Mouse (Mus musculus) forebrain, embryonic 11.5 days (tissue): ENCODE data around the gene Slc9a5. TPM values are rescaled to one million over a fixed set of nuclear protein-coding genes. Genes with fewer than 3 reads are reported as not detected.

Experiments
- ATAC-seq: fragments of 200-750 bp; cut with Nextera tagmentation; replicated peaks from 2 replicates; pipeline ENCODE4 v1.8.0; 2017; ENCODE audit warnings: moderate TSS enrichment; ENCODE audit not compliant: low FRiP score
- DNase-seq: peaks from one replicate; pipeline ENCODE4 v3.0.0-alpha.2; 2017; ENCODE audit warnings: low spot score
- H3K27ac ChIP-seq: fragments of 300-500 bp; sonication (generic); 2 replicates; pipeline ENCODE4 v1.5.1; 2014; ENCODE audit warnings: low read depth, low read length
- H3K27me3 ChIP-seq: fragments of 300-500 bp; sonication (generic); 2 replicates; pipeline ENCODE4 v1.6.1; 2014; ENCODE audit warnings: mild to moderate bottlenecking, low read length, mixed read lengths; ENCODE audit not compliant: control insufficient read depth, insufficient read depth
- H3K36me3 ChIP-seq: fragments of 300-500 bp; sonication (generic); 2 replicates; pipeline ENCODE4 v1.6.1; 2014; ENCODE audit warnings: mild to moderate bottlenecking, low read length, moderate library complexity, mixed read lengths; ENCODE audit not compliant: control insufficient read depth, insufficient read depth
- H3K4me1 ChIP-seq: fragments of 300-500 bp; sonication (generic); replicated peaks from 2 replicates; pipeline ENCODE4 v1.6.1; 2014; ENCODE audit warnings: low read length, mixed read lengths; ENCODE audit not compliant: control insufficient read depth, insufficient read depth
- H3K4me2 ChIP-seq: fragments of 300-500 bp; sonication (generic); 2 replicates; pipeline ENCODE4 v1.6.1; 2014; ENCODE audit warnings: low read depth, mild to moderate bottlenecking, low read length, moderate library complexity, mixed read lengths; ENCODE audit not compliant: severe bottlenecking
- H3K4me3 ChIP-seq: fragments of 300-500 bp; sonication (generic); 2 replicates; pipeline ENCODE4 v1.5.1; 2014; ENCODE audit warnings: low read depth, low read length
- H3K9ac ChIP-seq: fragments of 300-500 bp; sonication (generic); 2 replicates; pipeline ENCODE4 v1.6.1; 2014; ENCODE audit warnings: low read length
- H3K9me3 ChIP-seq: fragments of 300-500 bp; sonication (generic); 2 replicates; pipeline ENCODE4 v1.6.1; 2016; ENCODE audit warnings: low read length, mixed read lengths; ENCODE audit not compliant: control insufficient read depth
- WGBS: fragments of 180-500 bp; shearing (Covaris S2); extraction: QIAGEN DNeasy Blood & Tissue Kit; methylation state at CpG from one replicate; pipeline ENCODE4 v1.1.7; 2014; 5-methylcytosine and 5-hydroxymethylcytosine counted together
- polyA plus RNA-seq: library from polyadenylated mRNA; unstranded; fragments of >200 nt; fragmentation: Nextera tagmentation; extraction: Ambion mirVana; gene quantifications from 2 replicates; pipeline ENCODE4 v1.2.1, GENCODE M21; 2014

Gene Slc9a5
- polyA plus RNA-seq, 1 experiment from 2014 or later, result 7.7 TPM

DNA sequence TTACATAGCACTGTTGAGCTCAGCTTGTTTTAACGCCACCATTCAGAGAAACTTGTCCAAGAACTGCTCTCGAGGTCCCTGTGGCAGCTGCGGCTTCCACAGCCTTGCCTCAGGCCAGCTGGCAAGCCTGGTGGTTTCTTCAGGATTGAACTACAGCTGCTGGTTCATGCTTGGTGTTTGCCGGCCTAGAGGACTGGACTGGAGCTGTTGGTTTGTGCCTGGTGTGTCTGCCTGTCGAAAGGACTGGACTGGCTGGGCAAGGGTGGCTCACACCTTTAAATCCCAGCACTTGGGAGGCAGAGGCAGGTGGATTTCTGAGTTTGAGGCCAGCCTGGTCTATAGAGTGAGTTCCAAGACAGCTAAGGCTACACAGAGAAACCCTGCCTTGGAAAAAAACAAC is 51.4 kb downstream of the Slc9a5 start:
- no peak for ATAC-seq
- Histone ChIP-seq H3K36me3 (no peaks in the 10 kb centered on the region), H3K27me3 (no peaks in the 10 kb centered on the region), H3K27ac (no peak overlapping the region), H3K4me2 (no peak overlapping the region), H3K9me3 (no peaks in the 10 kb centered on the region), H3K4me1 (no peaks in the 10 kb centered on the region), H3K4me3 (no peak overlapping the region), H3K9ac (no peak overlapping the region)
- 92% methylated on average over 5 of the region's 5 CpGs for WGBS
- DNase-seq, result no peak

DNA sequence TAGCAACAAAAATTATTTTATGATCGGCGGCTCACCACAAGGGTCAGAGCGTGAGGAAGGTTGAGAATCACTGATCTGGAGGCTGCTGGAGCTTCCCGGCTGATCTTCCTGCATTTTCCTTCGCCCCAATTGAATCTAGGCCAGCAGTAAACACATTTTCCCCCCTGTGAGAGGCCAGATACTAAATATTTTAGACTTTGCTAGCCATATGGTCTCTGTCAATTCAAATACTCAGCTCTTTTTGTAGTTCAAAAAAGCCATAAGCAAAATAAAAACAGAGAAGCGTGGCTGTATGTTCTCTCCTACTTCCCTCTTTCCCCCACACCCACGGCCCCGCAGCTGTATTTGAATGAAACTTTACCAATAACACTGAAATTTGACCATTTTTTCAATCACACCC is 54.8 kb downstream of the Slc9a5 start:
- H3K4me3 ChIP-seq, result no peak overlapping the region
- H3K4me1 ChIP-seq, result no peaks in the 10 kb centered on the region
- no peak for DNase-seq
- H3K36me3 ChIP-seq, result no peaks in the 10 kb centered on the region
- no peaks in the 10 kb centered on the region for H3K27me3 ChIP-seq
- no peak overlapping the region for H3K4me2 ChIP-seq
- H3K9ac ChIP-seq, result no peak overlapping the region
- ATAC-seq, result no peak
- H3K9me3 ChIP-seq, result no peaks in the 10 kb centered on the region
- no peak overlapping the region for H3K27ac ChIP-seq
- 92% methylated on average over 8 of the region's 8 CpGs for WGBS

DNA sequence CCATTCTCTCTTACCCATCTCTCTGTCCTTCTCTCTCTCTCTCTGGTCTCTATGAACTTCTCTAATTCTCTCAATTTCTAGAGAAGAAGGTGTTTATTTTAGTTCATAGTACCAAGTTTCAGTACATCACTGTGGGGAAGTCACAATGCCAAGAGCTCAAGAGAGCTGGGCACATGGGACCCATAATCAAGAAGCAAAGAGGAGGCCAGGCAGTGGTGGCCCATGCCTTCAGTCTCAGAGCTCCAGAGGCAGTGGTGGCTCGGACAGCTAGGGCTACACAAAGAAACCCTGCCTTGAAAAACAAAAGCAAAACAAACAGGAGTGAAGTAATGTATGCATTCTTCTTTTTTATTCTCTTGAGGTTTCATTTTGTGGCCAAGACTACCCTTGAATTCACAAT is 55.9 kb downstream of the Slc9a5 start:
- no peak overlapping the region for H3K27ac ChIP-seq
- no peaks in the 10 kb centered on the region for H3K36me3 ChIP-seq
- H3K9me3 ChIP-seq, result no peaks in the 10 kb centered on the region
- no peak overlapping the region for H3K4me2 ChIP-seq
- no peak for DNase-seq
- no peak overlapping the region for H3K9ac ChIP-seq
- no peaks in the 10 kb centered on the region for H3K4me1 ChIP-seq
- ATAC-seq, result no peak
- no peaks in the 10 kb centered on the region for H3K27me3 ChIP-seq
- WGBS, result 65% methylated on average over 1 of the region's 1 CpGs
- no peak overlapping the region for H3K4me3 ChIP-seq

DNA sequence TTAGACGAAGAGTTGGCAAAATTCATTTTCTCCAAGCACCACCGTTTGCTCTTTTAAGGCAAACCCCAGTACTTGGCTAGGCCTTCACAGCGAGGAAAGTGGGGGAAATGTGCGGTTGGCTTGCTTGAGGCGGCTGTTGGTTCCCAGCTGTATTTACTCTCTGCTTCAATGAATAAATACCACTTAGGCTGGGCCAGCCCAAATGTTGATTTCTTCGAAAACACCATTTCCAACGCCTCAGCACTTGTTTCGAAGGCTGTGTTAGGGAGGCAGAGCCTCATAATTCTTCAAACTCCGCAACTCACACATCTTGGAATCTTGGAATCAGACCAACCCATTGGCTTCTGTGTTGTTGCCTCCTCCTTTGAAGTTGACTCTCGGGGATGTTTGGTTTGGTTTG is 57.8 kb downstream of the Slc9a5 start:
- Histone ChIP-seq H3K27ac (no peak overlapping the region), H3K4me1 (no peaks in the 10 kb centered on the region), H3K9me3 (no peaks in the 10 kb centered on the region), H3K9ac (no peak overlapping the region), H3K4me3 (no peak overlapping the region), H3K4me2 (no peak overlapping the region), H3K36me3 (no peaks in the 10 kb centered on the region), H3K27me3 (no peaks in the 10 kb centered on the region)
- ATAC-seq, result no peak
- no peak for DNase-seq
- WGBS, result 85% methylated on average over 10 of the region's 10 CpGs

DNA sequence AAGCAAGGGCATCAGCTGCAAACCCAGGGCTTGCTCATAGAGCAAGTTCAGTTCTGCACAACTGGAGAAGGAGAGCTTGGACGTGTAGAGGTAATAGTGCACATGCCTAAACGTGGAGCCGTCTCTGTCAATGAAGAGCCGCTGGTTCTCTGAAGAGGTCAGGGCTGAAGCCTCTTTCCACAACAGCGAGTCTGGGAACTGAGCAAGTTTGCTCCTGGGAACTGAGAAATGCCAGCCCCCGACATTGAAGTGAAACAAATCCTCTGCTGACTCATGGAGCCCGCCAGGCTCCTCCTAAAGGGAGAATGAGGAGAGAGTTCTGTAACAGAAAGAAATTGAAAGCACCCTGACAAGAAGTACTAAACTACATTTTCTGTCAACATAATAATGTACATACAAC is 59.7 kb downstream of the Slc9a5 start:
- H3K27ac ChIP-seq, result no peak overlapping the region

DNA sequence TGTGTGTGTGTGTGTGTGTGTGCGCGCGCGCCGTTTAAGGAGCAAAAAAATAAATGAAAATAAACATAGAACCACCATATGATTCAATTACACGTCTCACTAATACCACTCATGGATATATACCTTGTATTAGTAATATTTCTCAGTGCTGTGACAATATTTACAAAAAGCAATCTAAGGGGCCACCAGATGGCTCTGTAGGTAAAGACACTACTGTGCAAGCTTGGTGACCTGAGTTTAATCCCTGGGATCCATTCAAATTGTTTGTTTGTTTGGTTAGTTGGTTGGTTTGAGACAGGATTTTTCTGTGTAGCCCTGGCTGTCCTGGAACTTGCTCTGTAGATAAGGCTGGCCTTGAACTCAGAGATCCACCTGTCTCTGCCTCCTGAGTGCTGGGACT is 61.3 kb downstream of the Slc9a5 start:
- Histone ChIP-seq H3K36me3 (no peaks in the 10 kb centered on the region), H3K9ac (no peak overlapping the region), H3K4me3 (no peak overlapping the region), H3K9me3 (no peaks in the 10 kb centered on the region), H3K27ac (no peak overlapping the region), H3K4me2 (no peak overlapping the region), H3K27me3 (peaks cover 7% of the 10 kb centered on the region; the same call in 1 of the 2 replicates), H3K4me1 (peaks cover 3% of the 10 kb centered on the region; the same call in 1 of the 2 replicates)
- ATAC-seq (no peak), DNase-seq (no peak)
- WGBS, result 94% methylated on average over 6 of the region's 6 CpGs

More for the DNA sequence above, 59.7 kb downstream of the Slc9a5 start:
- DNase-seq (no peak), ATAC-seq (no peak)
- no peaks in the 10 kb centered on the region for H3K9me3 ChIP-seq
- no peak overlapping the region for H3K9ac ChIP-seq
- 69% methylated on average over 7 of the region's 7 CpGs for WGBS
- H3K4me1 ChIP-seq, result peaks cover under 1% of the 10 kb centered on the region; the same call in 1 of the 2 replicates
- H3K27me3 ChIP-seq, result peaks cover 5% of the 10 kb centered on the region; the same call in 1 of the 2 replicates
- H3K4me2 ChIP-seq, result no peak overlapping the region
- H3K36me3 ChIP-seq, result no peaks in the 10 kb centered on the region
- no peak overlapping the region for H3K4me3 ChIP-seq

DNA sequence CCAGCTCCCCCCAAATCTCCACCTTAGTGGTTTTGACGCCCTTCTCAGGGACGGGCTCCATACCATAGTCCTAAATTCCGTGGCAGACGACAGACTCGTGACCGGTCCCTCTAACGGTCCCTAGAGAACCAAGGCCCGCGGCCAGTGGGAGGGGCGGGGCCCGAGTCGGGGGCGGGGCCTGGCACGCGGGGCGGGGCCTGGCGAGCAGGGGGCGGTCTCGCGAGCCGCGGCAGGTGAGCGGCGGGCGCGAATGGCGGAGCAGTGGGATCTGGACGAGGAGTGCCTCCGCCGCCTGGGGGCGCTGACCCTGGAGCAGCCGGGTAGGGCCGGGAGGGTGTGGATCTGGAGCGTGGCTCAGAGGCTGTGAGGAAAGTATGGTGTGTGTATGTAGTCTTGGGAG is 64.7 kb downstream of the Slc9a5 start, which contains the start of the genes Kctd19 and Lrrc36:
Gene Kctd19 (minus strand): TSS at position 112 of the 400 bp plus-strand sequence.
Gene Lrrc36 (plus strand): TSS at position 181 of the 400 bp plus-strand sequence.
- DNase-seq (peak; percentile 85), ATAC-seq (peak; percentile 84)
- Histone ChIP-seq H3K27me3 (peaks cover 7% of the 10 kb centered on the region; the same call in 1 of the 2 replicates), H3K9me3 (no peaks in the 10 kb centered on the region; the same call in 1 of the 2 replicates), H3K4me3 (peak within 1 kb of the TSS; percentile 22; the same call in 1 of the 2 replicates), H3K9ac (no peak within 1 kb of the TSS; the same call in 1 of the 2 replicates), H3K27ac (no peak within 1 kb of the TSS), H3K36me3 (no peaks in the 10 kb centered on the region), H3K4me2 (peak within 1 kb of the TSS; percentile 49), H3K4me1 (peaks cover 3% of the 10 kb centered on the region; the same call in 1 of the 2 replicates)
- under 1% methylated on average over 34 of the region's 34 CpGs for WGBS

DNA sequence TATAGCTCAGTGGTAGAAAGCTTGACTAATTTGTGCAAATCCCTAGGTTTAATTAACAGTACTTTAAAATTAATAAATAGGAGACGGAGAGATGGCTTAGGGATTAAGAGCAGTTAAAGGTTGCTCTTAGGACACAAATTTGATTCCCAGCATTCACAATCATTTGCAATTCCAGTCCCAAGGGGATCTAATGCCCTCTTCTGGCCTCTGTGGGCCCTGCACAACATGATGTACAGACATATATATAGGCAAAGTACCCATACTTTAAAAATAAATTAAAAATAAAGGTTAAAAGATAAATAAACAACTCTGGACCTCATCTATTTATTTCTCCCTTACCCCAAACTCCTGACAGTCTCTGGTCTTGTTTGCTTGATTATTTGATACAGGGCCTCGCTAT is 70.3 kb downstream of the Slc9a5 start:
- Histone ChIP-seq H3K9me3 (no peaks in the 10 kb centered on the region; the same call in 1 of the 2 replicates), H3K27ac (no peak overlapping the region), H3K36me3 (no peaks in the 10 kb centered on the region), H3K4me1 (no peaks in the 10 kb centered on the region), H3K9ac (no peak overlapping the region), H3K4me2 (no peak overlapping the region), H3K4me3 (no peak overlapping the region), H3K27me3 (no peaks in the 10 kb centered on the region; the same call in 1 of the 2 replicates)
- 81% methylated on average over 2 of the region's 2 CpGs for WGBS
- DNase-seq, result no peak
- no peak for ATAC-seq
